Mouse (Mus musculus) megakaryocyte, adult 5-6 weeks (primary cell): ENCODE measurements around the gene Zic3. TPM values are rescaled to one million over a fixed set of nuclear protein-coding genes. Genes with fewer than 3 reads are reported as not detected.

ENCODE experiments used
- ATAC-seq: 2 replicates; pipeline ENCODE4 v1.8.0; 2016; ENCODE audit warnings: mild to moderate bottlenecking, inconsistent platforms; ENCODE audit not compliant: poor library complexity, severe bottlenecking
- total RNA-seq, 2 experiments: library from RNA; stranded (forward) in 1 of 2; stranded (reverse) in 1 of 2; fragments of 153-499, 151-499 nt in 1 of 2; fragments of 221-1000, 200-1000 nt in 1 of 2; gene quantifications; 2 replicates each; pipeline versions ENCODE4 v1.2.3 to v1.2.4; 2015 to 2017

Zic3 gene
- total RNA-seq (2015): not detected in 2 replicates
- not detected in 2 replicates for total RNA-seq (2017)

- no peak for ATAC-seq
These were observed at the start of gene Zic3 for GRCm38 (mm10) chrX:58022400-58022799. Gene Zic3 (plus strand): TSS chrX:58022700.

- no peak for ATAC-seq
These were observed 40.1 kb upstream of the Zic3 start for GRCm38 (mm10) chrX:57982351-57982750.

DNA sequence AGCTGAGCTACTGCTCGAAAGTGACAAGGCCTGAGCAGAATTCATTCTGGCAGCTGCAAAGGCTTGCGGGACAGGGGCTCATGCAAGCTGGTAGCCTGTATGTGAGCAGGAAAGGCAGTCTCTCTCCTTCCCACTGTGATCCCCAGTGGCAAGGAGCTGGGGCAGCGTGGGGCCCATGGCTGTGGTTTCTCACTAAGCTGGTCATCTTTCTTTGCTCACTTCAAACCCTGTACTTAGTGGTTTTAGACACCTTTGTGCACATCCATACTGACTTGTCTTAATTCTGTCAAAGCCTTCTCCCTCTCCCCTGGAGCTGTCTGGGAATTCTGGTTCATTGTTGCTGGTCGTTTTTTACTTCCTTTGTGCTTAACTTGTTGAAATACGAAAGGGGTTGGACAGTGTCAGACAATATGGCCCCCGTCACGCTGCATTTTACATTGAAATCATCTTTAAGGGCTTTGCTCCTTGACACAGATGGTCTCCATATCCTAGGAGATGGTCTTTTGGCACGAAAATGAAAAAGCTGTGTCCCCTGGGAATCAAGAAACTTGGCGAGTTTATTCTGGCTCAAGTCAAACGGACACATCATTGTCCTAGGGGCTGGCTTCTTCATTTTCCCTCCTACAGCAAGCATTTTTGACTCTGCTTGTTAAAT, 34.9 kb upstream of the Zic3 start:
- no peak for ATAC-seq

DNA sequence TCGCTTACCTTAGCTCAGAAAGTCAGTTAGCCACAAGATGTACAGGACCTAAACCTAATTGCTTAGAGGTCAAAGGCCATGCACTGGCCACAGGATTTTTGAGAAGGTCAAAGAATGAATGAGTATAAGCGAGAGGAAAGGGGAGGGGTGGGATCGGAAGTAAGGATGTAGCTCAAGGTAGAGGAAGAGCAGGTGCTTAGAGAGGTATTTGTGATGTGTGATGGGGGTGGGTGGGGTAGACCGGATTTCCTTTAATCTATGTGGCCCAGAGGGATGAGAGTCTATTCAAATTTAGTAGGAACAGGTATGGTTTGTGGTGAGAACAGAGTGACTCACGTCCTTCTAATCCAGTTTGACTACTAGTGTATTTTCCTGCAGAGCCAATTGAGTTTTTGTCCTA, 9.1 kb upstream of the Zic3 start:
- ATAC-seq: no peak

DNA sequence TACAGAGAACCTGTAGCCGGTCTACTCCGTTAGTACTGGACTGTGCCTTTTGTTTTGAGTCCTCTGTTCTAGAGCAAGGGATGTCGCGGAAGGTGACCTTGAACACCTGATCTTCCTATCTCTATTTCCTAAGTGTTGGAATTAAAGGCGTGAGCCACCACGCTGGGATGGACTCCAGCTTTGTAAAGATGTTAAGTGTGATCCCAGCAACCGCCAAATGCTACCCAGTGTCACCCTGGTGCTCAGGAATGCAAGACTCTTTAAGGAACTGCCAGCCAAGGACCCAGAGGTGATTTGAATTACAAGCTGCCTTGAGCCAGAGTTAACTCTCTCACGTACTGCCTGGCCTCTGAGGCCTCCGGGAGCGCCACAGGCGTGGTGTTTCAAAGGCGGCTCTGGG, 8.4 kb upstream of the Zic3 start:
- ATAC-seq: no peak

GRCm38 (mm10) chrX:58014761-58015160, 7.7 kb upstream of the Zic3 start:
- ATAC-seq: no peak

DNA sequence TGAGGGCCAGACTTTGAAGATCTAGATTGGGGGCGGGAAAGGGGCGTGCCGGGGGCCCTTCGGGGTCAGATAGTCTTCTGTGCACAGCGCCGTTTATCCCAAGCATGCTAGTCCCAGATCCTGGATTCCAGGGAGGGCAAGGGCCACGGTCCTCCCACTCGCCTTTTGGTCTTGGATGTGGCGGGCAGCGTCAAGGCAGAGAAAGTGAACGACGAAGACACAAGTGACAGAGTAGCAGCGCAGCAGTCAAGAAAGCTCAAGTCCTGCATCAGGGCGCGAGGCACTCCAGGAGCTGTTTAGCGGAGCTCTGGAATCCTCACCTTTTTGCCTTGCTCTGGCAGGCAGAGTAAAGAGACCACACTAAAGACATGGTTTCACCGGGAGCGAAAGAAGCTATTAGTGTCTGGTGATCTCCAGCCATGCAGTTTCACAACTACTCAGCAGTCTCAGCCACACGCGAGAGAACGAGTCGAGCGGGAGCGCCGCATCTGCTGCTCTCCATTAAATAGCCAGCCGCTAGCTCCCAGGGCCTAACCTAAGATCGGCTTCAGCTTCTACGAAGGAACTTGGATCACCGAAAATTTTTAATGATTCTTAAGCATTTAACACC, 7.1 kb upstream of the Zic3 start:
- ATAC-seq: no peak

GRCm38 (mm10) chrX:58018720-58019119, 3.8 kb upstream of the Zic3 start:
- no peak for ATAC-seq

GRCm38 (mm10) chrX:58019257-58019953, 3.1 kb upstream of the Zic3 start:
- ATAC-seq: no peak

GRCm38 (mm10) chrX:58027631-58028030, 5.1 kb downstream of the Zic3 start:
- ATAC-seq: no peak

- ATAC-seq: no peak
These were observed 5.6 kb downstream of the Zic3 start for GRCm38 (mm10) chrX:58028082-58028481.

DNA sequence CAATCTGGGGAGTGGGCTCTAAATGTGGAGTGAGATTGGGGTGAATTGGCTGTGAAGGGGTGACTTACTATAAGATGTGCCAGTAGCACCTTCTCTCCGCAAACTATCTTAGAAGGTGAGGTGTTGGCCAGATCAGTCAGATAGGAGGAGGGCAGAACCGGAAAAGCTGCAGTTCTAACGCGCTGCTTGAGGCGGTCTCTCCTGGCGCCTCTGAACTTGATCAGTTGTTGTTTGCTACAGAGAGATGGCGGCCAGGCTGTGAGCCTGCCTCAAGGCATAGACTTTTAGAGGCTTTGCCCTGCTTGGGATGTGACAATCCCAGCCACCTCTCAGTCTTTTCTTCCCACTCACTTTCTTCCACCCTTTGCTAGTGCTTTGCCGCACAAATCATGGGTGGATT, 6.4 kb downstream of the Zic3 start:
- no peak for ATAC-seq

- no peak for ATAC-seq
These were observed 7.8 kb downstream of the Zic3 start for GRCm38 (mm10) chrX:58030100-58030834.

DNA sequence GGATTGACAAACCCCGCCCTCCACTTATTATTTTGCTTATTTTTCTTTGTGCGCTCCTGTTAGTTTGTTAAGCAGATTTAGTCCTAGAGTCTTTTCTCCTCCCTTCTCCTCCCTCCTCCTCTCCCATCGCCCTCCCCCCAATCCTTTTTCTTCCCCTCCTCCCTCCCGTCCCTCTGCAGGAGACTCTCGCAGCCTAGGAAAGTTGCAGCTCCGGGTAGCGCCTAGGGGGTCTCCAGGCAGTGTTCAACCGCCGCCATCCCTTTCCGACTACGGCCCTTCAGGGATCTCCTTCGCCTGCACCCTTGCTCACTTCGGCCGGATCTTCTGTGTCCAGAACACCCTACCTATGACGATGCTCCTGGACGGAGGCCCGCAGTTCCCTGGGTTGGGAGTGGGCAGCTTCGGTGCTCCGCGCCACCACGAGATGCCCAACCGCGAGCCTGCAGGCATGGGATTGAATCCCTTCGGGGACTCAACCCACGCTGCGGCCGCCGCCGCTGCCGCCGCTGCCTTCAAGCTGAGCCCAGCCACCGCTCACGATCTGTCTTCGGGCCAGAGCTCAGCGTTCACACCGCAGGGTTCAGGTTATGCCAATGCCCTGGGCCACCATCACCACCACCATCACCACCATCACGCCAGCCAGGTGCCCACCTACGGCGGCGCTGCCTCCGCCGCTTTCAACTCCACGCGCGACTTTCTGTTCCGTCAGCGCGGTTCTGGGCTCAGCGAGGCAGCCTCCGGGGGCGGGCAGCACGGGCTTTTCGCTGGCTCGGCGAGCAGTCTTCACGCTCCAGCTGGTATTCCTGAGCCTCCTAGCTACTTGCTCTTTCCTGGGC, 8.6 kb downstream of the Zic3 start:
- ATAC-seq: no peak

- ATAC-seq: no peak
These were observed 9.4 kb downstream of the Zic3 start for GRCm38 (mm10) chrX:58031671-58032605.

GRCm38 (mm10) chrX:58032622-58033021, 10.1 kb downstream of the Zic3 start:
- no peak for ATAC-seq

- no peak for ATAC-seq
These were observed 11.0 kb downstream of the Zic3 start for GRCm38 (mm10) chrX:58033521-58033920.

- ATAC-seq: no peak
These were observed 15.8 kb downstream of the Zic3 start for GRCm38 (mm10) chrX:58038061-58039007.
